29 mouse cellular contexts compared by ENCODE assay signal in the genomic region with DNA sequence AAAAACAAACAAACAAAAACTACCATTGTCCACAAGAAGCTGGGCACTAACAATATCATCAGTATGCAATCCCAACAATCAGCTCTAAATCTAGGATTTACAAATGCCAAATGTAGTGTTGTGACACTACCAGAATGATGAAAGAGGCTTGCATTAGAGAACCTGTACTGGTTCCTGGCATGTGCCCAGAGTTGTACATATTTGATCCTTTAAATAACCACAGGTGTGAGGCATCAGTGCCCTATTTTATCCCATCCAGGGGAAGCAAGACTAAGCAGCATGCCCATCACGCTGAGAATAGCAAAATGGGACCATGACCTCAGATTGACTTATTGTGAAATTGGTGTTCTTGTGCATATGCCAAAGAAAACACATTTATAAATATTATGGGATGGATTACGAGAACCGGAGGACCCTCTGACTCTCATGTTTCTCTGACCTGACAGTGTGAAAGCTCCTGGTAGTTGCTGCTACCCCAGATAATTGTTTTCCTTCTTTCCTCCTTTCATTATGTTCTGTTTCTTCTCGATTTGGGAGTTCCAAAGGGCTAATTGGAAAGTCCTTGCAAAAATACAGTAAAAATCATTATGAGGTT.
DNase-seq lines count a peak whose midpoint lies in the region; ATAC-seq and TF ChIP-seq lines count a peak whose summit lies in the region.
"Had no signal": no experiment of that assay in that cellular context is flagged by ENCODE, and none has a peak within 500 bp of the region (broad histone marks: within the 10 kb centered on the region; RNA-seq: fewer than 3 reads in every experiment).

No protein-coding gene starts in this region.

- no peaks in the 10 kb centered on the region for H3K9me3 ChIP-seq in liver, postnatal 0 days (ENCODE audit: low read length)
- H3K9me3 ChIP-seq in forebrain, embryonic 10.5 days, result no peaks in the 10 kb centered on the region
- H3K9me3 ChIP-seq: forebrain, embryonic 13.5 days; heart, embryonic 15.5 days; hindbrain, embryonic 13.5 days; midbrain, embryonic 15.5 days; neural tube, embryonic 12.5 days had no signal

- WGBS in liver, postnatal 0 days (ENCODE audit: insufficient replicate concordance), result 53% methylated on average over 4 of the region's 4 CpGs
- WGBS in forebrain, embryonic 10.5 days, result 82% methylated on average over 4 of the region's 4 CpGs

- peak; percentile 1 for DNase-seq in gastrocnemius, adult 18-20 months (ENCODE audit: low spot score)
- no peak for DNase-seq in gastrocnemius, postnatal 4 days (ENCODE audit: low spot score in 2 of 2)
- DNase-seq in liver, postnatal 0 days, result no peak
- no peak for DNase-seq in liver
- DNase-seq in gonadal fat pad, adult 2 months (ENCODE audit: low read depth), result peak; percentile 59
- peak; percentile 34 for DNase-seq in lung, postnatal 36 days
- DNase-seq in forebrain, embryonic 10.5 days (ENCODE audit: extremely low spot score, low spot score), result no peak
- DNase-seq: adrenal gland, postnatal 25 days; cerebellum, adult 11 months; cerebellum, adult 9-11 months; gastrocnemius, postnatal 14 days; heart, postnatal 36 days; kidney, adult 11 months; layer of hippocampus, adult 9-11 months; right cerebral cortex, postnatal 14 days; spleen, adult 18-20 months; thymus, postnatal 25 days had no signal

- no peak overlapping the region for H3K9ac ChIP-seq in liver, postnatal 0 days (replicated peaks)
- H3K9ac ChIP-seq: forebrain, embryonic 13.5 days; heart, embryonic 15.5 days; hindbrain, embryonic 13.5 days; midbrain, embryonic 15.5 days; neural tube, embryonic 12.5 days had no signal

- no peak overlapping the region for H3K27ac ChIP-seq in liver, postnatal 0 days (ENCODE audit: low read depth)
- H3K27ac ChIP-seq in forebrain, embryonic 10.5 days, result no peak overlapping the region
- H3K27ac ChIP-seq: forebrain, embryonic 13.5 days; heart, embryonic 15.5 days; hindbrain, embryonic 13.5 days; kidney, postnatal 0 days; left cerebral cortex, adult 2 months; macrophage; midbrain, embryonic 15.5 days; neural tube, embryonic 12.5 days had no signal

- ATAC-seq in liver, postnatal 0 days, result peak; percentile 55; the same call in 1 of the 2 replicates
- ATAC-seq: activated CD4-positive, CD25-positive, alpha-beta regulatory T cell, adult 4 months; forebrain, embryonic 13.5 days; midbrain, embryonic 15.5 days had no signal

- no peaks in the 10 kb centered on the region for H3K36me3 ChIP-seq in liver, postnatal 0 days (replicated peaks; ENCODE audit: insufficient read depth, low read length)
- no peaks in the 10 kb centered on the region for H3K36me3 ChIP-seq in forebrain, embryonic 10.5 days (replicated peaks)
- H3K36me3 ChIP-seq: G1E; heart, embryonic 15.5 days; hindbrain, embryonic 13.5 days; midbrain, embryonic 15.5 days; neural tube, embryonic 12.5 days had no signal

- H3K4me2 ChIP-seq in liver, postnatal 0 days (ENCODE audit: low read depth, low read length), result no peak overlapping the region
- H3K4me2 ChIP-seq: forebrain, embryonic 13.5 days; heart, embryonic 15.5 days; hindbrain, embryonic 13.5 days; liver, embryonic 11.5 days; midbrain, embryonic 15.5 days; neural tube, embryonic 12.5 days had no signal

- TF ChIP-seq CTCF in liver, postnatal 0 days (IDR thresholded peaks at IDR 0.05; ENCODE audit: low read depth), result no peak

- no peak overlapping the region for H3K4me3 ChIP-seq in liver, postnatal 0 days (ENCODE audit: low read depth, low read length)
- no peak overlapping the region for H3K4me3 ChIP-seq in forebrain, embryonic 10.5 days
- H3K4me3 ChIP-seq: forebrain, embryonic 13.5 days; heart, embryonic 15.5 days; hindbrain, embryonic 13.5 days; left cerebral cortex, adult 2 months; midbrain, embryonic 15.5 days; neural tube, embryonic 12.5 days had no signal

- H3K4me1 ChIP-seq in liver, postnatal 0 days (ENCODE audit: insufficient read depth), result no peaks in the 10 kb centered on the region
- peaks cover 6% of the 10 kb centered on the region; the same call in 1 of the 2 replicates for H3K4me1 ChIP-seq in forebrain, embryonic 10.5 days
- H3K4me1 ChIP-seq: forebrain, embryonic 13.5 days; heart, embryonic 15.5 days; hindbrain, embryonic 13.5 days; midbrain, embryonic 15.5 days; neural tube, embryonic 12.5 days had no signal

- no peak for TF ChIP-seq EP300 in liver, postnatal 0 days (IDR thresholded peaks at IDR 0.05; ENCODE audit: low read depth)

- H3K27me3 ChIP-seq in liver, postnatal 0 days (ENCODE audit: insufficient read depth, low read length), result no peaks in the 10 kb centered on the region
- no peaks in the 10 kb centered on the region for H3K27me3 ChIP-seq in forebrain, embryonic 10.5 days (ENCODE audit: poor library complexity, severe bottlenecking)
- H3K27me3 ChIP-seq: CH12.LX; forebrain, embryonic 13.5 days; heart, embryonic 15.5 days; hindbrain, embryonic 13.5 days; midbrain, embryonic 15.5 days; neural tube, embryonic 12.5 days had no signal

Comparison
In these comparisons a context has a peak if more than half of its experiments do, and no peak if none do; other contexts are left out.
1. DNase-seq: peak in gastrocnemius, adult 18-20 months (single experiment), gonadal fat pad, adult 2 months (single experiment) and lung, postnatal 36 days (single experiment); none in gastrocnemius, postnatal 4 days (0 of 2), liver, postnatal 0 days (single experiment), liver (single experiment) and forebrain, embryonic 10.5 days (single experiment).